Mouse (Mus musculus): ENCODE data around the gene Atp5b. TPM values are rescaled to one million over a fixed set of nuclear protein-coding genes. Genes with fewer than 3 reads are reported as not detected.

Gene Atp5b
- total and polyA plus RNA-seq, 3 experiments: 7,689 to 9,158 (median 8,017) TPM

DNA sequence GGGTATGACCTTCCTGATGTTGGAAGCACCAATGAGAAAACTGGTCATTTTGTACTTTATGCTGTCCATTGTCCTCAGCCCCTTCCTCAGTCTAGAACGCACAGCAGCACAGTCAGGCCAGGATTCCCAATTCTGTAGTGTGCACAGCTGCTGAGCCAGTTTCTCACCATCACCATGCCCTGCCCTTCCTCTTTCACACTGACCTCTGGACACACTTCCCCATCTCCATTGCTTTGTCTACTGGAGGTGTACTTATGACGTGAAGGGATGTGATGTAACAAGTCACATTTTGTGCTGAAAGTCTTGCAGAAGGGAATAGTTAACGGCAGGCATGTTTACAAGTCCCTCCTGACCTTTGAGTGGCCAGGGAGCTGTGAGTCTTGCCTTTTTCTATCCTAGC, 48.2 kb downstream of the Atp5b start:
- peaks cover 3% of the 10 kb centered on the region for H3K4me1 ChIP-seq (ENCODE audit: control insufficient read depth, insufficient read depth, low read length)
- H3K79me2 ChIP-seq (replicated peaks; ENCODE audit: control insufficient read depth, insufficient read depth, low read length): no peaks in the 10 kb centered on the region
- H3K36me3 ChIP-seq (ENCODE audit: control insufficient read depth, insufficient read depth, low read length): no peaks in the 10 kb centered on the region
- intact Hi-C loops (cut with DNase I): loop anchor here (10.0 kb wide), 1 partner anchor 154 kb away; no protein-coding TSS in a partner anchor
- DNase-seq: no peak
- TF ChIP-seq POLR2A (IDR thresholded peaks at IDR 0.05; ENCODE audit: insufficient read depth, low read depth, low read length): no peak
- 0 out of 2 replicates have a peak, but pooled peaks have one; percentile 12 for TF ChIP-seq EP300 (IDR thresholded peaks at IDR 0.05; ENCODE audit: insufficient read depth, low read depth, low read length)
- no peak overlapping the region for H3K4me3 ChIP-seq
- no peaks in the 10 kb centered on the region for H3K27me3 ChIP-seq (ENCODE audit: control insufficient read depth, insufficient read depth, low read length)
- 62% methylated on average over 3 of the region's 3 CpGs for WGBS
- H3K27ac ChIP-seq: no peak overlapping the region
- no peak overlapping the region for H3K9ac ChIP-seq (ENCODE audit: low read depth, low read length)

- Histone ChIP-seq H3K36me3 (ENCODE audit: control insufficient read depth, insufficient read depth, low read length) (no peaks in the 10 kb centered on the region), H3K9ac (ENCODE audit: low read depth, low read length) (no peak overlapping the region), H3K4me1 (ENCODE audit: control insufficient read depth, insufficient read depth, low read length) (peaks cover 3% of the 10 kb centered on the region), H3K79me2 (replicated peaks; ENCODE audit: control insufficient read depth, insufficient read depth, low read length) (no peaks in the 10 kb centered on the region), H3K27me3 (ENCODE audit: control insufficient read depth, insufficient read depth, low read length) (no peaks in the 10 kb centered on the region), H3K4me3 (no peak overlapping the region), H3K27ac (no peak overlapping the region)
- TF ChIP-seq EP300 (IDR thresholded peaks at IDR 0.05; ENCODE audit: insufficient read depth, low read depth, low read length) (no peak), CTCF (IDR thresholded peaks at IDR 0.05) (no peak), POLR2A (IDR thresholded peaks at IDR 0.05; ENCODE audit: insufficient read depth, low read depth, low read length) (no peak)
- intact Hi-C loops (cut with DNase I): loop anchor here (10.0 kb wide), 1 partner anchor 153 kb away; no protein-coding TSS in a partner anchor
- DNase-seq: no peak
Observed at GRCm38 (mm10) chr10:128131812-128132211, 48.7 kb downstream of the Atp5b start.

DNA sequence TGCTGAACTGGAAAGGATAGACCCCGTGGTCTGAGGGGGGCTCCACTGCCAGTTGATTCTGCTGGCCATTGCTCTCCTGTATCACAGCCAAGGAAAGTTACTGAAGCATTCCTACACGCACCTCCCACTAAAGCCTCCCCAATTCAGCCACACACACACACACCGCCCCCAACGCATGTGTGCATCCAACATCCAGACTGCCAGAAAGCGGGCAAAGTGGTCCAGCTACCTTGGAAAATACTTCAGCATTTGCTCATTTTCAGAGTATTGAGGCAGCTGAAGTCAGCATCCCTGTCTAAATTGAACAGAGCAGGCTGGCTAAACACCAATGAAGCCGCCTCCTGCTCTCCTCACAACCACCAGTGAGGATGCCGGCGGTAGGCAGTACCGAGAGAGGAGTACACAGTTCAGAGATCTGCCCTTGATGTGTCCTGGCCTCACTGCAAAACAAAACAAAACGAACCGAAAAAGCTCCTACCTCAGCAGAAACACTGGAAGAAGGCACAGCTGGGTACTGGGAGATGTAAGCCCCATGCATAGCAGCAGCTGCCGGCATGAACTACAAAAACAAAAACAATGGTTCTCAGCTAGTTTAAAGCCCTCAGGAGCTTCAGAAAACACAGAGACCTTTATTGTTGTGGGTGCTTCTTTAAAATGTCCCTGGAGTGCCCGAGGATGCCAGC, 50.7 kb downstream of the Atp5b start:
- Histone ChIP-seq H3K9ac (ENCODE audit: low read depth, low read length) (no peak overlapping the region), H3K79me2 (replicated peaks; ENCODE audit: control insufficient read depth, insufficient read depth, low read length) (no peaks in the 10 kb centered on the region), H3K4me3 (no peak overlapping the region), H3K4me1 (ENCODE audit: control insufficient read depth, insufficient read depth, low read length) (peaks cover 2% of the 10 kb centered on the region; the same call in 1 of the 2 replicates), H3K27ac (no peak overlapping the region), H3K27me3 (ENCODE audit: control insufficient read depth, insufficient read depth, low read length) (no peaks in the 10 kb centered on the region), H3K36me3 (ENCODE audit: control insufficient read depth, insufficient read depth, low read length) (no peaks in the 10 kb centered on the region)
- 69% methylated on average over 13 of the region's 13 CpGs for WGBS
- intact Hi-C loops (cut with DNase I): loop anchor here (10.0 kb wide), 1 partner anchor 151 kb away; no protein-coding TSS in a partner anchor
- TF ChIP-seq EP300 (IDR thresholded peaks at IDR 0.05; ENCODE audit: insufficient read depth, low read depth, low read length) (no peak), CTCF (IDR thresholded peaks at IDR 0.05) (no peak), POLR2A (IDR thresholded peaks at IDR 0.05; ENCODE audit: insufficient read depth, low read depth, low read length) (no peak)
- no peak for DNase-seq

GRCm38 (mm10) chr10:128135374-128135773, 52.3 kb downstream of the Atp5b start:
- no peaks in the 10 kb centered on the region for H3K27me3 ChIP-seq (ENCODE audit: control insufficient read depth, insufficient read depth, low read length)
- no peak overlapping the region for H3K27ac ChIP-seq
- DNase-seq: no peak
- no peaks in the 10 kb centered on the region for H3K36me3 ChIP-seq (ENCODE audit: control insufficient read depth, insufficient read depth, low read length)
- H3K79me2 ChIP-seq (replicated peaks; ENCODE audit: control insufficient read depth, insufficient read depth, low read length): no peaks in the 10 kb centered on the region
- 82% methylated on average over 6 of the region's 6 CpGs for WGBS
- H3K4me3 ChIP-seq: no peak overlapping the region
- H3K4me1 ChIP-seq (ENCODE audit: control insufficient read depth, insufficient read depth, low read length): peaks cover 2% of the 10 kb centered on the region; the same call in 1 of the 2 replicates
- TF ChIP-seq CTCF (IDR thresholded peaks at IDR 0.05) (no peak), EP300 (IDR thresholded peaks at IDR 0.05; ENCODE audit: insufficient read depth, low read depth, low read length) (no peak), POLR2A (IDR thresholded peaks at IDR 0.05; ENCODE audit: insufficient read depth, low read depth, low read length) (no peak)
- intact Hi-C loops (cut with DNase I): loop anchor here (10.0 kb wide), 1 partner anchor 149 kb away; no protein-coding TSS in a partner anchor
- H3K9ac ChIP-seq (ENCODE audit: low read depth, low read length): no peak overlapping the region

Small RNA genes lying within 50 kb of the gene (microRNA-seq; reads per million reads assigned to microRNA genes)
- 14.0 to 14.3 reads per million in 2 experiments for gene Mir677

Other genes starting within 250 kb of the Atp5b start
- gene Rdh19, start 233.3 kb upstream of the Atp5b start, total RNA-seq (2021): not detected
- not detected in 2 replicates for gene Rdh19, start 233.3 kb upstream of the Atp5b start, polyA plus RNA-seq (2012; rRNA removed)
- not detected for gene Rdh16f2, start 216.8 kb upstream of the Atp5b start, total RNA-seq (2021)
- gene Rdh16f2, start 216.8 kb upstream of the Atp5b start, polyA plus RNA-seq (2012; rRNA removed): not detected in 2 replicates
- gene Rdh7, start 194.5 kb upstream of the Atp5b start, total RNA-seq (2021): not detected
- 0.35 TPM in 1 of 2 replicates, not detected in the other for gene Rdh7, start 194.5 kb upstream of the Atp5b start, polyA plus RNA-seq (2012; rRNA removed)
- not detected for gene Sdr9c7, start 184.8 kb upstream of the Atp5b start, total RNA-seq (2021)
- gene Sdr9c7, start 184.8 kb upstream of the Atp5b start, polyA plus RNA-seq (2012; rRNA removed): not detected in 2 replicates
- not detected for gene Hsd17b6, start 75.7 kb upstream of the Atp5b start, total RNA-seq (2021)
- not detected in 2 replicates for gene Hsd17b6, start 75.7 kb upstream of the Atp5b start, polyA plus RNA-seq (2012; rRNA removed)
- gene Prim1, start 68.1 kb upstream of the Atp5b start, total RNA-seq (2021): 1 to 10 TPM; 1.7 TPM
- gene Prim1, start 68.1 kb upstream of the Atp5b start, polyA plus RNA-seq (2012; rRNA removed): 1.2 and 2.0 TPM in 2 replicates
- gene Naca, start 47.7 kb upstream of the Atp5b start, total RNA-seq (2021): 100 to 1,000 TPM; 436 to 544 TPM
- 204 and 212 TPM in 2 replicates for gene Naca, start 47.7 kb upstream of the Atp5b start, polyA plus RNA-seq (2012; rRNA removed)
- 10 to 100 TPM; 96.0 to 97.3 TPM for gene Ptges3, start 24.3 kb upstream of the Atp5b start, total RNA-seq (2021)
- gene Ptges3, start 24.3 kb upstream of the Atp5b start, polyA plus RNA-seq (2012; rRNA removed): 16.3 and 19.2 TPM in 2 replicates
- gene Baz2a, start 8.3 kb downstream of the Atp5b start, total RNA-seq (2021): 10 to 100 TPM; 18.4 to 22.4 TPM
- 15.5 and 23.7 TPM in 2 replicates for gene Baz2a, start 8.3 kb downstream of the Atp5b start, polyA plus RNA-seq (2012; rRNA removed)
- gene Rbms2, start 97.0 kb downstream of the Atp5b start, total RNA-seq (2021): 10 to 100 TPM; 91.9 to 94.7 TPM
- 98.4 and 108 TPM in 2 replicates for gene Rbms2, start 97.0 kb downstream of the Atp5b start, polyA plus RNA-seq (2012; rRNA removed)
- under 1 TPM; 0.75 to 0.78 TPM for gene Gls2, start 111.2 kb downstream of the Atp5b start, total RNA-seq (2021)
- gene Gls2, start 111.2 kb downstream of the Atp5b start, polyA plus RNA-seq (2012; rRNA removed): 1.00 and 1.4 TPM in 2 replicates
- 10 to 100 TPM; 35.0 to 37.5 TPM for gene Spryd4, start 128.5 kb downstream of the Atp5b start, total RNA-seq (2021)
- 32.1 and 48.4 TPM in 2 replicates for gene Spryd4, start 128.5 kb downstream of the Atp5b start, polyA plus RNA-seq (2012; rRNA removed)
- gene Mip, start 142.6 kb downstream of the Atp5b start, total RNA-seq (2021): not detected
- gene Mip, start 142.6 kb downstream of the Atp5b start, polyA plus RNA-seq (2012; rRNA removed): not detected in 2 replicates
- 1 to 10 TPM; 6.5 to 7.6 TPM for gene Timeless, start 148.8 kb downstream of the Atp5b start, total RNA-seq (2021)
- 5.7 and 9.6 TPM in 2 replicates for gene Timeless, start 148.8 kb downstream of the Atp5b start, polyA plus RNA-seq (2012; rRNA removed)
- gene Apon, start 170.8 kb downstream of the Atp5b start, total RNA-seq (2021): not detected
- 0.18 TPM in 1 of 2 replicates, not detected in the other for gene Apon, start 170.8 kb downstream of the Atp5b start, polyA plus RNA-seq (2012; rRNA removed)
- gene Apof, start 185.4 kb downstream of the Atp5b start, total RNA-seq (2021): not detected
- 0.18 TPM in 1 of 2 replicates, not detected in the other for gene Apof, start 185.4 kb downstream of the Atp5b start, polyA plus RNA-seq (2012; rRNA removed)
- 10 to 100 TPM in 1 of 2 experiments, 1 to 10 TPM in 1; 7.3 to 12.2 TPM for gene Stat2, start 187.3 kb downstream of the Atp5b start, total RNA-seq (2021)
- 11.0 and 17.5 TPM in 2 replicates for gene Stat2, start 187.3 kb downstream of the Atp5b start, polyA plus RNA-seq (2012; rRNA removed)
- under 1 TPM in 1 of 2 experiments, not detected in 1; 0.16 TPM for gene Il23a, start 215.5 kb downstream of the Atp5b start, total RNA-seq (2021)
- gene Il23a, start 215.5 kb downstream of the Atp5b start, polyA plus RNA-seq (2012; rRNA removed): 0.12 TPM in 1 of 2 replicates, not detected in the other
- 1 to 10 TPM; 6.5 to 6.9 TPM for gene Pan2, start 220.1 kb downstream of the Atp5b start, total RNA-seq (2021)
- 15.2 and 19.8 TPM in 2 replicates for gene Pan2, start 220.1 kb downstream of the Atp5b start, polyA plus RNA-seq (2012; rRNA removed)
- gene Cnpy2, start 239.2 kb downstream of the Atp5b start, total RNA-seq (2021): 10 to 100 TPM; 58.9 to 65.3 TPM
- 27.8 and 48.0 TPM in 2 replicates for gene Cnpy2, start 239.2 kb downstream of the Atp5b start, polyA plus RNA-seq (2012; rRNA removed)